Mouse (Mus musculus): ENCODE measurements around the gene Yjefn3. TPM values are rescaled to one million over a fixed set of nuclear protein-coding genes. Genes with fewer than 3 reads are reported as not detected.

Gene Yjefn3
- total RNA-seq, 2 experiments from 2014 or later = 8.3 to 9.7 TPM

DNA sequence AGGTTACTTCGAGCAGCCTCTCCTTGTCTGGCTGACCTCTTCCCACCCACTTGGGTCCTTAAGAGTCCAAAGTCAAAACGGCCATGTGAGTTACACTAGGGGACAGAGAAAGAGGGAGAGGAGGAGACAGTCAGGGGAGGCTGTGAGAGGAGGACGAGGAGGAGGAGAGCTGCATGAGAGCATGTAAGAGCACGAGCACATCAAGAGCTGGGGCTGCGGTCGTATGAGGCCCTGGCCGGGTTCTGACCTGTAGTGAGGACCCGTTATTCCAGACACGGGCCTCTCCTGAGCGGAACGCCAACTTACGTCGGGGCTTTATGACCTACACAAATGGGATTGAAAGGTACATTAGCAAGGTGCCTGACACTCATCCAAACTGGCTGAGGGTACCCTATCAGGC lies 9.4 kb upstream of the Yjefn3 start:
- DNase-seq (ENCODE audit: low spot score) = no peak

DNA sequence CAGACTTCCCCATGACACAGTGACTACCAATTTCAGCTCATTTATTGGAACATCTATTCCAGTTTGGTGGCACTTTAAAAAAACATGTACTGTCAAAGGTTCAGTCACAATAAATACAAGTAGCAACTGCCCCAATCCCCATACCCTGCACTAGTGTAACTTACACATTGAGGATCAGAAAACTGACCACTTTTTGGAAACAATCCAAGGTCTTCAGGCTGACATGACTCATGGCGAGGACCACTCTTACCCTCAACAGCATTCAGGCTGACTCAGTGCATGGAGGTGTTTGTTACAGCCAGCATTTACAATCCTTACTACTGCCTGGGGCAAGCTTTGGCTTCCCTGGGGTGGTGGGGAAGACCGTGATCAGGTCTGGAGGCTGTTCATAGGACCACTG lies 4.6 kb upstream of the Yjefn3 start:
- no peak for DNase-seq (ENCODE audit: low spot score)

DNA sequence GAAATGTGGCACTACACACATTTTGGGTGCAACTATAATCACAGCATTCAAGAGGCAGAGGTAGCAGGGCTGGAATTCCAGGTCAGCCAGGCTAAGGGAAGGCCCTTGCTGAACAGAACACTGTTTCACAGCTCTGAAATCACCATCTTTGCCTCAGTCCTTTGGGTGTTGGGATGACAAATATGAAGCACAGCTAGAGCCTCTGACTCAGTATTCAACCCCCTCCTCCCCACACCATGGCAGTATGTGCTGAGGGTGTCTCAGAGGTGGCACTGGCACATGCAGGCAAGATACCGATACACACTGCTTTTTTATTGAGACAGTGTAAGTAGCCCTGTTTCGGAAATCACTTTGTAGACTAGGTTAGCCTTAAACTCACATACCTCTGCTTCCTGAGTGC lies 3.7 kb upstream of the Yjefn3 start:
- no peak for DNase-seq (ENCODE audit: low spot score)

DNA sequence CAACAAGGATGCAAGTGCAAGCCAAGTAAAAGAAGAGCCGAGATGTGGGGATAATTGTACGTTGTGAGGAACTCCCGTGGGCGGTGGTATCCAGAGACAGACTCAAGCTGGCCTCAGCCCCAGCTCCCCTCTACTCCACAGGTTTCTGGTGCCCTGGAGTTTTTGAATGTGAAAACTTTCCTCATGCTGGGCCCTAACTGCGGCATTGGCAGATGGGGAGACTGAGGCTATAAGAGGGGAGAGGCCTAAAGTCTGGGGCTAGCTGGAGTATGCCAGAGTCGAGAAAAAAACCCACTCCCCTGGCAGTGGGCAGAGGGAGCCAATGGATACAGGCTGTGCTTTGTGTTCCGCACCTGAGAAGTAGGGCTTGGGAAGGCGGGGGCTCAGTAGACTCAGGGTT lies 1.6 kb upstream of the Yjefn3 start:
- DNase-seq (ENCODE audit: low spot score) = no peak

DNA sequence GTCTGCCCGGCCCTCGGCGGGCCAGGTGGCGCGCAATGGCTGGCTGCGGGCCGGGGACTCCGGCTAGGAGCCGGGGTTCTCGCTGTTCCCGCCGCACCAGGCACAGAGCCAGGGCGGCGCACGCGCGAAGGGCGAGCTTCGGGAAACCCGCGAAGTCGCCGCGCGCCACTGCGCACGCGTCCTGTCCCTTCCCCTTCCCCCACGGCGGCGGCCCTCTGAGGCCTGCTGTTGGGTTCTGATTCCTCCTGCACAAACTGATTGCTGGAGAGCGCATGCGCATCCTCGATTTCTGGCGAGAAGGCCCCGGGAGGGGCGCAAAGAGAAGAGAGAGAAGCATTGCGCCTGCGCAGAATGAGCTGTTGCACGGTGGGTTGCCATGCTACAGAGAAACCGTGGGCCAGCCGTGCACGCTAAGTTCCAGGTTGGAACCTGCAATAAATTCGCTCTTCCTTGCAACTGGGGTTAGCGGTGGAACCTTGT lies 591 bp upstream of the Yjefn3 start:
- peak; percentile 98 for DNase-seq (ENCODE audit: low spot score)

DNA sequence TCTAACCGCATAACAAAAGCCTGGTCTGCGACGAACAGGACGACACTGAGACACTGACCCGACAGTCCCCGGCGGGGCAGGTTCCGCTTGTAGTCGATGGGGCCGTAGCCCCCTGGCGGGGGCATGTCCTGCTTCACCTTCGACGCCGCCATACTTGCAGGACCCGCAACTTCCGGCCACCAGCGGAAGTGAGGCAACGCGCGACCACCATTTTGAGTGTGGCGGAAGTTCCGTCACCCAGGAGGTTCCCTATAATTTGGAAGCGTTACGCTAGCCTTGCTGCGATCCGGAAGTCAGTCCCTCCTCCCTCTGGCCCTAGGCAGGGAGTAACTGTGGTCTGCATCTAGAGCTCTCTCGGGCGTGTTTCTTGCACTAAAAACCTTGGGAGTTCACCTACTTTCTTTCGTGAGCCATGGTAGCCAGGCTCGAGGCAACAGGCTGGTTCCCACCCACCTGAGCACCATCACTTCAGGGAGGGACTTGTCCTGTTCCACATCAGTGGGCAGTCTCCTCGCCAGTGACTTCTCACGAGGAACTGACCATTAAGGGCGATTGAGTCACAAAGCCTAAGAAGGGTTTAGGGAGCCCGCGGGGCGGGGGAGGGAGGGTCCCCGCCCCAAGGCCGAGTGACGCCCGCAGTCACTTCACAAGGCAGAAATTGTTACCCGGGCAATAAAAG lies 889 bp downstream of the Yjefn3 start:
- DNase-seq (ENCODE audit: low spot score) = peak; percentile 98

DNA sequence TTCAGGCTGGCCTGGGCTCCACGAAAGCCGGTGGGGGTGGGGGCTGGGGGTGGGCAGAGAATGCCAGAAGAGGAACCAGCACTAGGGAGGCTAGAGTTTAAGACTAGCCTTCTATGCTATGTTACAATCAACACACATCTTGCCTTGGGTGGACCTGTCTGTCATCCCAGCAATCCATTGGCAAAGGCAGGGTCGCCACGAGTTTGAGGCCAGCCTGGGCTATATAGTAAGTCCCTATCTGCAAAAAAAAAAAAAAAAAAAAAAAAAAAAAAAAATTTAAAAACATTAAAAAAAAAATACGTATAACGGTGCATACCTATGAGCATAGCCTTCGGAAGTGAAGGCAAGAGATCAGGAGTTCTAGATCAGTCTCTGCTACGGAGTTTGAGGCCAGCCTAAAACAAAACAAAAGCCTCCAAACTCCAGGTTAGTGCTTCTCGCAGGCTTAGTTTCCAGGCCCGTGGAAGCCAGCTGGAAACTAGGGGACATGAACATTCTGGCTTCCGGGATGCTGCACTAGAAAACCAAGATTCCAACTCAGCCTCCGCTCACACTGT lies 1.5 kb downstream of the Yjefn3 start:
- no peak for DNase-seq (ENCODE audit: low spot score)

DNA sequence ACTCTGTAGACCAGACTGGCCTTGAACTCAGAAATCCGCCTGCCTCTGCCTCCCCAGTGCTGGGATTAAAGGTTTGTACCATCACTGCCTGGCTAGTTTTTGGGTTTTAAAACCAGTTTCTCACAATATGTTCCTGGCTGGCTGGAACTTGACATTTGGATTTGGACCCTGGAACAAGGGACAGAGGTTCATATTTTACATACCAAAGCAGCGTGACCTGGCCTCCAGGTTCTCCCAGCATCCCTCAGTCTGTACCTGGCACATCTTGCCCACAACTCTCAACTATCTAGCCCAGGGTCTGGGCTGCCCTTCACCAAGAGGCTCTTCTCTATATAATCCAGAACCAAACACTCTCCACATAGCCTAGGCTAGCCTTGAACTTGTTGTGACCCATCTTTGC lies 2.6 kb downstream of the Yjefn3 start:
- no peak for DNase-seq (ENCODE audit: low spot score)

DNA sequence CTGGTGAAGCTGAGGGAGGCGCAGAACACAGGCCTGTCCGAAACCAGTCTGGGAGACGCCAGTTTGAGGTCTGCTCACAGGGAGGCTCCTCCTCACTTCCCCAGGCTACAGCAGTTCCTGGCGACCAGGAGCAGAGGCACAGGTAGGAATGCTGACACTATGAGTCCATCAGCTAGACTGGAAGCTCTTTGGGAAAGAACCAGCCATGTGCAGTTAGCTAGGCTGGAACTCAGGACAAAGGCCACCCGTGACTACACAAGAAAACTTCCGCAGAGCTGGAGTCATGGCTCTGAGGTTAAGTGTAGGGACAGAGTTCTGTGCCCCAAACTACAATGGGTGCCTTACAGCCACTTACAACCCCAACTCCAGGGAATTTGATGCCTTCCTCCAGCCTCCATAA lies 4.7 kb downstream of the Yjefn3 start:
- no peak for DNase-seq (ENCODE audit: low spot score)

DNA sequence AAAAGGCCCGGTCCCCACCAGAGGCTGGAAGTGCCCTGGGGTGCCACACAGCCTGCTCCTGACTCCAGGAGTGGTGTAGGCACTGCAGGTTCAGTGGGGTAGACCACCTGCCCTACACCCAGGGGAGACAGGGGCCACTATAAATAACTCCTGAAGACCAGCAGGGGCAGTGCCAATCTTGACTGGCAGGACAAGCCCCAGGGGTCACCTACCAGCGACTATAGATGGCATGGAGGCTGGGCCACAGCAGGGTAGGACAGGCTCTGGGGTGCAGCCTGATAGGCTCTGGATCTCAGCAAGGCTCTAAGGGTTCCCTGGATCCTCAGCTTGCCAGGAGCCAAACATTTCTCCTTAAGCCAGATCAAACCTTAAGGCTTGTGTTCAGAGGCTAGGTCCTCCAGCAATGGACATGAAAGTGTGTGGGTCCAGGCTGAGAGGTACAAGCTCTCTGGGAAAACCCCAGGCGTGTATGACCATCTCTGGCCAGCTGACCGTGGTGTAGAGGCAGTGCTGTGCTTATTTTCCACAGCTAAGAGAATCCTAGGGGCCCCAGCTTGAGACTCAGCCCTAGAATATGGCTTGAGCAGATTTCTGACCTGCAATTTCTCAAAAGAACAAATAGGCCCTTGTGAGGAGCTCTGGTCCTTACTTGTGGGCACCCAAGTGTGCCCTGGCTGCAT lies 6.6 kb downstream of the Yjefn3 start:
- DNase-seq (ENCODE audit: low spot score) = no peak

DNA sequence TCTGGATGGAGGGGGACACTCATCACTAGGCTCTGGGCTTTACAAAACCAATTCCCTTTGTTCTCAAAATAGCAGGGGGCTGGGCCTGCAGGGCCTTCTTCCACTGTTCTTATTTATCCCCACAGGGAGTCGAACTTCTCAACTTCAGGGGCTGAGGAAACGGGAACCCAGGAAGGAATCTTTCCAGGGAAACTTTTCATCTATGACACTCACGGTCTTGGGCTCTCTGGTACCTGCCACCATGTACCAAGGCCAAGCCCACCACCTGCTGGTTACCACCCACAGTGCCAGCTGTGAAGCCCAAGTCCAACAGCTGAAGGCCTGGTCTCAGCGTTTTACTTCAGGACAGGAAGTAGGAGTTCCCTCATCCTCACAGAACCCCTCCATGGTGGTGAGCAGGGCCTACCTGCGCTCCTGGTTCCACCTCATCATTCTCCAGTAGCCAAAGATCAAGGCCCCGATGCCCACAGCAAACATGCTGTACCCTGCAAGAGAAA lies 7.6 kb downstream of the Yjefn3 start:
- DNase-seq (ENCODE audit: low spot score) = no peak

DNA sequence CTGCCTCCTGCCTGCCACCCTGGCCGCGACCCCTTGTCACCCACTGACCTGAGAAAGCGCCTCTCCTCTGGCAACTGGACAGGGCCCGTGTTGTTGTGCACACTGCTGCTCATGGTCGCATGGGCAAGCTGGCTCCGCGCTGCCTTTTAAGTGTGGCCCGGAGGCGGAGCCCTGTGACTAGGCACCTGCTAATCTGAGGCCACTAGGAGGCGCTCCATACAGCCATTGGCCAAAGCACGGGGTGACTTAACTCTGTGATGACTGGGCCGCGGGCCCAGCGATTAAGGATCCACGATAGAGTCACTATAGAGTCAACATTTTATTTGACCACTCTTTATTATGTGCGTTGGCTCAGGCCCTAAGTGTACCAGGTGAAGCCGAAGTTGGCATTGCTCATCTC lies 8.6 kb downstream of the Yjefn3 start:
- no peak for DNase-seq (ENCODE audit: low spot score)

DNA sequence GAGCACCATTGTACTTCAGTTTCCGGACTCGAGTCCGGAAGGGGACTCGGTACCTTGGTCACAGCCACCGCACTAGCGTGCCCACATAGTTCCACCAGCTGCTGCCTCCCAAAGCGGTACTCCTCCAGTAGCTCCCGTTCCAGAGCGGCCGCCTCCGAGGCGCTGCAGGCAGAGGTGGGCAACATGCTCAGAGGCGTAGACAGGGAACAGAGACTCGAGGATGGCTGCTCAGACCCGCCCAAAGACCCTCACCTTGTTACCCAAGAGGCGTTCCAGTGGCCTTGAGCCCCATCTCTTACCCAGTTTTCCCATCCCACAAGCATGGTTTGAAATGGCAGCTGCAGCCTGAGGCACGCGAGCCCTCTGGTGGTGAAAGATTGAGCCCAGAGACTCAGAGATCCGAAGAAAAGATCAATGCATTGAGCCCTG lies 11.7 kb downstream of the Yjefn3 start:
- no peak for DNase-seq (ENCODE audit: low spot score)

DNA sequence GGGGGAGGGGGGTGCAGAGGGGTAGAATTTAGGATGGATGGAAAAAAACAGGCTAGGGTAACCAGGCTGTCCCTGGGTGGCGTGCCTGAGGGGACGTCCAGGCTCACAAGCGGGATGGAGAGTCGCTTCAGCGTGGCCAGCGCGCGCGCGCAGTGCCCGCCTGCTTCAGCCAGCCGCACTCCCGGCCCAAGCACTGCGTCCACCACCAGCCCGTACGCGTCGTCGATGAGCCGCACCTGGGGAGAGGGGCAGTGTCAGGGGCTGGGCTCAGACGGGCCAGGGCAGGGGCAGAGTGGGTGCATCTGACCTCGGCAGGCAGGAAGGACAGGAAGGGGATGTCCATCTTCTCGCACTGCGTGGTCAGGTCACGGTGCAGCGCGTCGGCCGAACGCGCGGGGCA lies 13.6 kb downstream of the Yjefn3 start:
- no peak for DNase-seq (ENCODE audit: low spot score)

DNA sequence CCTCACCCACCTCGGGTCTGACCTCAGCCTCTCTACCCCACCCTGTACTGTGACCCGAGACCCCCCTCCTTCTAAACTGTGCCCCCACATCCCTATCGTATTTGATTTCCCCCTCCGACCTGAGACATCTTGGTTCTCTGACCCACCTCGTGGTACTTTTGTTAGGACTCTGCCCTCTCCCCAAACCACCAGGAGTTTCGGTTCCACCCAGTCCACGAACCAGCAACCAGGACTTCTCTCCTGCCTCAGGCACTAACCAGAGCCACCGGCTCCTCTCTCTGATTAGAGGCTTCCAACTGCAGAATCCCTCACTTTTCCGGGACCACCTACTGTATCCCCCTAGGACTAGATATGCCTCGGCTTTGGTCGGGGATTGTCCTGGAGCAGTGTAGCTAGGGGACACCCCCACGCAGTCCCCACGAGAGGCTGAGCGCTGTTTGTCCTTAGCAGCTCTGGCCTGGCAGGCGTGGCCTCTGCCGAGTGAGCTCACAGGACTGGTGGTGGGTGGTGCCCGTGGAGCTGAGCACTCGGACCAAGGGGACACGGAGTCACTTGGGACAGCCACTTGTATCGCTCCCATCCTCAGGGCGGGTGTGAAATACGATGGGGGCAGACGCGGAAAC lies 14.2 kb downstream of the Yjefn3 start:
- no peak for DNase-seq (ENCODE audit: low spot score)

DNA sequence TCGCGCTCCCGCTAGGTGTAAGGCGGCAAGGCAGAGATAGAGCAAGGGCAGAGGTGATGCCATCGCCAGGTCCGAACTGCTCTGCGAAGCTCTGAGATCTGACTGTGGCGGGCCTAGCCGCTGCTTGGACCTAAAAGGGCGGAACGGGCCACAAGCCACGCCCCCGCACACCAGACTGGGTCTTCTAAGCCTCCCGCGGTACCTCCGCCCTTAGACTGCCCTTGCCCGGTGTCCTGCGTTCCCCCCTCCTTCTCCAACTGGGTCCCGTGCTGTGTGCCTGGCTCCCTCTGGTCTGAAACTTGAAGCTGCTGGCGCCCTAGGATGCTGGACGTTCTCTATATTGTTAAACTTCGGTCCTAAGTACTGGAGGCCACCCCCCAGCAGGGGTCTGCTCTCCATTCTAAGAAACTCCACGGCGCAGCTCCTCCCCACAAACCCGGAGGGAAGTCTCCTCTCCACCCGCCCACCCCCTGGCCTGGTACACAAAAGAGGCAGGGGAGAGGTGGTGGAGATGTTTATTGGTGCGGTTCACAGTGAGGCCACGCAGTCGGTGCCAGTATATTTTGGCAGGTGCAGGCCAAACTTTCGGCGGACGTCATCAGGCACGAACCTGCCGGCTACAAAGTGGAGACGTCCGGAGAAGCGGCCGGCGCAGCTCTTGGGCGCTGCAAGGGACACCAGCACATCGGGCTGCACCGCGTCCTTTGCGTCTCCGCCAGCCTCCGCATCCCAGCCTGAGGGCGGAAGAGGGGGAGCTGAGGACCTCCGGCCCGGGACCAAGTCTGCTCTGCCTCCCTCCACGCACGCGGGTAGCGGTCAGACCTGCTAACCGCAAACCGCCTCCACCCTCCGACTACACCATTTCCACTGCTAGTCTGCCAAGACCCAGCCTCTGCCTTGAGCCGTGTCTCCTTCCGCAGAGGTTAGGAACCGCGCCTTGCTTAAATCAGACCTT lies 14.9 kb downstream of the Yjefn3 start, which contains the start of gene Cilp2:
Gene Cilp2 (minus strand): TSS at position 399 of the 955 bp plus-strand sequence.
- DNase-seq (ENCODE audit: low spot score) = peak; percentile 44

DNA sequence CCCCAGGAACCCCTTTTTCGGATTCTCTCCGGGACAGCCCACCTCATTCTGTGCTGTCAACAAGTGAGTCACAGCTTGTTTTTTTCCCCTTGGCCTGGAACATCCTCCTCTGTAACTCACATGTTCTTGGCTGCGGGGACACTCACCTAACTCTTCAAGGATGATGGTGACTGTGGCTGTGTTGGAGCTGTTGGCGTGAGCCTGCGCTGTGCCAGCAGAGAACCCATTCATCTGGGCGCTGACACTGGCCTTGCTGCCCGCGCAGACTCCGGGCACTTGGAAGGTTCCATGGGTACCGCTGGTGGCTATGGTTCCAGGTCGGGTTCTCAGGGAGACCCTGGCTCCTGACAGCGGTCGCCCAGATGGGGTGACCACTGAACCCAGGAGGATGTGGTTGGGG lies 18.4 kb downstream of the Yjefn3 start:
- DNase-seq (ENCODE audit: low spot score) = no peak

DNA sequence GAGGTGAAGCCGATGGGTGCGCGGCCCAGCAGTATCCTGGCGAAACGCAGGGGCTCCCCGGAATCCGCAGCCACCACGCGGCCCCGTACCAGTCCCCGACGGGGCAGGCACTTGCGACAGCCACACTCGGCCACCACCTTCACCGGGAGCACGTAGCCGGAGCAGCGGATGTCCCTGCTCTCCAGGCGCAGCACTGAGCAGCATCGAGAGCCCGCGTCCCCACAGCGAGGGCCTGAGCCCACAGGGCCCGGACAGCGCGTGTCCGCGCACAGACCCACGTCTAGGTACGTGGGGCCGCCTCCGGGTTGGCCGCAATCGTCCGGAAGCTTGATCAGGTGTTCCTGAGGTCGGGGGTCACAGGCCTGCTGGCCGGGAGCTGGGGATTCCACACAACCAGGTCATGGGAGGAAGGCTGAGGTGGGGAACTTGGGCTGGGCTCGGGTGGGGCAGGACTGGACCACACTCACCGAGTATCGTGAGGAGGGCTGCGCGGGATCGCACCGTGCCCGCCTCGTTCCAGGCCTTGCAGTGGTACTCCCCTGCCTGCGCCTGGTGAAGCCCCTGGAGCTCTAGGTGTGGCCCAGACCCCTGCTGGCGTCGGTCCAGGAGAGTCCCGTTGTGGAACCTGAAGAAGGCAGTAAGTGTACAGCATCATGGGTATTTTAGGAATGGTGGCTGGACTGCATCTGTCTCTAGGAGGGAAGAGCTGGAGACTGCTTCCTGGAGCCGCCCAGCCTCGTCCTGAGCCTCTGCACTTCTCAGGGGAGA lies 19.5 kb downstream of the Yjefn3 start:
- DNase-seq (ENCODE audit: low spot score) = no peak

DNA sequence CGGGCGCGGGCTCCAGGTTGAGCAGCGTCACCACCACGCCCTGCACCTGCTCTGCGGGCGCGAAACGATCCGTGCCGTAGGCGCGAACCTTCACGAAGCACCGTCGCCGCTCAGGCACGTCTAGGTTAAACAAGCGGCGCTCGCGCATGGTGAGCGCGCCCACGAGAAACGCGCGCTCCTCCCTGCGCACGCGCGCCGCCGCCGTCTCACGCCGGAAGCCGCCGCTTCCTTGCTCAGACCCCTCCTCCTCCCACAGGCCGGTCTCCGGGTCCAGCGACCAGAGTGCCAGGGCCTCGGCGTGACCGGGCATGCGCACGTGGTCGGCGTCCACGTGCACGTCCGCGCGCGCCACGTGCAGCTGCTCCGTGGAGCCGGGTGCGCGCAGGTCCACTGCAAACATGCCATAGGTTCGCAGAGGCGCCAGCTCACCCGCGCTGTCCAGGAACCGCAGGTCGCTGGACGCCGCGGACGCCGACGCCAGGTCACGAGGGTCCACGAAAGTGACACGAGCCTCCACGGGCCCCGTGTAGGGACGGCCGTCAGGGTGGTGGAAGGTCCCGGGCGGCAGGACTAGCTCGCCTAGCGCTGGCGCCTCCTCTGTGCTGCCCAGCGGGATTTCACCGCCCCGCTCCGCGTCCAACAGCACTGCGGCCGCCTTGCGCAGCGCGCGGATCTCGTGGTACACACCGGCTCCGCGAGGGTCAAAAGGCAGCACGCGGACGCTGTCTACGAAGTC lies 20.3 kb downstream of the Yjefn3 start:
- DNase-seq (ENCODE audit: low spot score) = no peak
